Mouse (Mus musculus) MEL (cell line): ENCODE measurements at regions not wholly inside any gene's neighbourhood (a gene's known extent, or its start where the extent isn't known, plus 50 kb on each side); places are given as distances from the start of the nearest gene placed in this dataset.
A peak's percentile ranks its signal among the peaks of the same experiment; 100 is the strongest.

Experiments used
- DNase-seq: peaks from one replicate; pipeline ENCODE4 v3.0.0; 2011; ENCODE audit warnings: low read depth, low spot score
- H3K27ac ChIP-seq: 2 replicates; pipeline ENCODE4 v1.5.1; 2012; ENCODE audit warnings: low read depth, mild to moderate bottlenecking, control low read depth, low read length, moderate library complexity; ENCODE audit not compliant: control insufficient read depth
- H3K27me3 ChIP-seq, 2 experiments: fragments of 150-350 bp in 1 of 2; sonication (generic) in 1 of 2; 2 replicates each; pipeline ENCODE4 v1.6.1; 2012; ENCODE audit warnings: low read length in 2 of 2, mild to moderate bottlenecking in 2 of 2, improper control_type of control experiment in 1 of 2, moderate library complexity in 1 of 2; ENCODE audit not compliant: insufficient read depth in 2 of 2, control insufficient read depth in 1 of 2
- H3K36me3 ChIP-seq, 2 experiments: 2 replicates each; pipeline ENCODE4 v1.6.1; 2012 to 2014; ENCODE audit warnings: low read length in 2 of 2, improper control_type of control experiment in 1 of 2, inconsistent platforms in 1 of 2, mild to moderate bottlenecking in 1 of 2; ENCODE audit not compliant: insufficient read depth in 2 of 2, control insufficient read depth in 1 of 2
- H3K4me1 ChIP-seq, 2 experiments: fragments of 150-350 bp in 1 of 2; sonication (generic) in 1 of 2; 2 replicates each; pipeline ENCODE4 v1.6.1; 2012; ENCODE audit warnings: low read length in 2 of 2, improper control_type of control experiment in 1 of 2, mild to moderate bottlenecking in 1 of 2; ENCODE audit not compliant: insufficient read depth in 2 of 2, control insufficient read depth in 1 of 2
- H3K4me3 ChIP-seq, 2 experiments: fragments of 150-350 bp in 1 of 2; sonication (generic) in 1 of 2; 2 replicates each; pipeline ENCODE4 v1.5.1; 2012; ENCODE audit warnings: low read depth in 2 of 2, low read length in 2 of 2, mild to moderate bottlenecking in 2 of 2, moderate library complexity in 2 of 2, control low read depth in 1 of 2, improper control_type of control experiment in 1 of 2; ENCODE audit not compliant: control insufficient read depth in 1 of 2, insufficient read depth in 1 of 2
- H3K79me2 ChIP-seq: 2 replicates; pipeline ENCODE4 v1.6.1; 2012; ENCODE audit warnings: mild to moderate bottlenecking, low read length, moderate library complexity; ENCODE audit not compliant: control insufficient read depth, poor library complexity, insufficient read depth
- H3K9ac ChIP-seq: 2 replicates; pipeline ENCODE4 v1.6.1; 2012; ENCODE audit warnings: low read depth, mild to moderate bottlenecking, control low read depth, low read length, moderate library complexity; ENCODE audit not compliant: control insufficient read depth, poor library complexity, severe bottlenecking
- H3K9me3 ChIP-seq: fragments of 150-350 bp; sonication (generic); replicated peaks from 2 replicates; pipeline ENCODE4 v1.6.1; 2012; ENCODE audit warnings: mild to moderate bottlenecking, low read length, improper control_type of control experiment, moderate library complexity; ENCODE audit not compliant: insufficient read depth
- ETS1 ChIP-seq: IDR thresholded peaks from 2 replicates; pipeline ENCODE4 v1.6.1; 2012; ENCODE audit warnings: low read depth, mild to moderate bottlenecking, inconsistent platforms, low read length, improper control_type of control experiment, moderate library complexity
- GABPA ChIP-seq: IDR thresholded peaks from 2 replicates; pipeline ENCODE4 v1.6.1; 2012; ENCODE audit warnings: low read depth, mild to moderate bottlenecking, inconsistent platforms, low read length, improper control_type of control experiment, moderate library complexity
- HCFC1 ChIP-seq: IDR thresholded peaks from 2 replicates; pipeline ENCODE4 v1.6.1; 2012; ENCODE audit warnings: low read depth, mild to moderate bottlenecking, inconsistent platforms, low read length, improper control_type of control experiment, moderate library complexity
- KAT2A ChIP-seq: conservative IDR thresholded peaks from 2 replicates; pipeline ENCODE4 v1.6.1; 2012; ENCODE audit warnings: low read depth, low read length, improper control_type of control experiment, inconsistent platforms
- RAD21 ChIP-seq: IDR thresholded peaks from 2 replicates; pipeline ENCODE4 v1.6.1; 2011; ENCODE audit warnings: mild to moderate bottlenecking, low read depth, low read length, improper control_type of control experiment
- SIN3A ChIP-seq: IDR thresholded peaks from 2 replicates; pipeline ENCODE4 v1.6.1; 2012; ENCODE audit warnings: low read length, improper control_type of control experiment, inconsistent platforms
- TAL1 ChIP-seq: IDR thresholded peaks from 2 replicates; pipeline ENCODE4 v1.6.1; 2012; ENCODE audit warnings: mild to moderate bottlenecking, inconsistent platforms, low read length, moderate library complexity, mixed read lengths
- TBP ChIP-seq: IDR thresholded peaks from 2 replicates; pipeline ENCODE4 v1.8.0; 2011; ENCODE audit warnings: low read depth, low read length, improper control_type of control experiment
- TCF12 ChIP-seq: IDR thresholded peaks from 2 replicates; pipeline ENCODE4 v1.6.1; 2014; ENCODE audit warnings: low read depth, mild to moderate bottlenecking, inconsistent platforms, low read length, improper control_type of control experiment, moderate library complexity
- USF2 ChIP-seq, 2 experiments: IDR thresholded peaks; 2 replicates each; pipeline ENCODE4 v1.6.1; 2011 to 2012; ENCODE audit warnings: improper control_type of control experiment in 2 of 2, low read length in 2 of 2, borderline replicate concordance in 1 of 2, inconsistent platforms in 1 of 2, low read depth in 1 of 2, mild to moderate bottlenecking in 1 of 2; ENCODE audit not compliant: insufficient read depth in 1 of 2
- ZC3H11A ChIP-seq: IDR thresholded peaks from 2 replicates; pipeline ENCODE4 v1.6.1; 2012; ENCODE audit warnings: low read depth, mild to moderate bottlenecking, inconsistent platforms, low read length, improper control_type of control experiment
- ZKSCAN1 ChIP-seq: IDR thresholded peaks from 2 replicates; pipeline ENCODE4 v1.6.1; 2012; ENCODE audit warnings: low read depth, mild to moderate bottlenecking, inconsistent platforms, low read length, improper control_type of control experiment, moderate library complexity
- ZMIZ1 ChIP-seq: IDR thresholded peaks from 2 replicates; pipeline ENCODE4 v1.6.1; 2012; ENCODE audit warnings: low read depth, mild to moderate bottlenecking, inconsistent platforms, low read length, improper control_type of control experiment, moderate library complexity

DNA sequence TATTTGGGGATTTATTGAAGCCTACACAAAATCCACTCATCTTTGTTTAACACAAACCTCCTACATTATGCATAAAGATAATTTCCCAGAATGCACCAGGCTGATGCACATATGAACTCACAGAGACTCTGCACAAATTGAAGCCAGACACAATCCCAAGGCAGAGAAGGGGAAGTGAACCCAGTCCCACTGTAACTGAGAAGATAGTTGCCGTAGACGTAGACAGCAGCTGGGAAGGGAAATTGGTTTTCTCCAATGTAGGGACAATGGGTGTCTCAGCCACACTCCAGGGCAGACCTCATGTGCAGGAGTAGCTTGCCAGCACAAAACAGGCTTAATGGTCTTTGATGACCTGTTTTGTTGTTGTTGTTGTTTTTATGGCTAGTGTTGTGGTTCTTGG, 55.4 kb upstream of the Mycbp2 start:
- no peaks in the 10 kb centered on the region for H3K36me3 ChIP-seq
- H3K27me3 ChIP-seq, result no peaks in the 10 kb centered on the region
- no peaks in the 10 kb centered on the region for H3K9me3 ChIP-seq
- no peak overlapping the region for H3K9ac ChIP-seq
- H3K4me1 ChIP-seq, result no peaks in the 10 kb centered on the region
- H3K27ac ChIP-seq, result no peak overlapping the region
- TF ChIP-seq RAD21 (no peak), ZMIZ1 (no peak)
- TF ChIP-seq, all 39 proteins: peak for 0
- Histone ChIP-seq H3K79me2 (no peaks in the 10 kb centered on the region), H3K4me3 (no peak overlapping the region)
- DNase-seq, result peak; percentile 10

DNA sequence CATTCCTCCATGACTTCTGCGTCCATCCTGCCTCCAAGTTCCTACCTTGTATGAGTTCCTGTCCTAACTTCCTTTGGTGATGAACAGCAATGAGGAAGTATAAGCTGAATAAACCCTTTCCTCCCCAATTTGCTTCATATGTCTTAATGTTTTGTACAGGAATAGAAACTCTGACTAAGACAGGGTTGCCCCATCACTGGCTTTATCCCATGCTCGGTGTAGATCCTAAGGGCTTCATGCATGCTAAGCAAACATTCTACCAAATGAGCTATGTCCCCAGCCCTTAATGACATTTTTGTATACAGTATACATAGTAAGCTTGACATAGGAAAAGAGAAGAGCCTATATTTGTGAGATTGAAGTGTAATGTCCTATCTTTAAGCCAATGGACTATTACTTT, 54.7 kb upstream of the Mycbp2 start:
- TF ChIP-seq USF2 (IDR thresholded peaks at IDR 0.05; ENCODE audit: borderline replicate concordance in 1 of 2, insufficient read depth in 1 of 2, low read depth in 1 of 2, low read length in 2 of 2), result no peak
- TF ChIP-seq, all 39 proteins: peak for 0

DNA sequence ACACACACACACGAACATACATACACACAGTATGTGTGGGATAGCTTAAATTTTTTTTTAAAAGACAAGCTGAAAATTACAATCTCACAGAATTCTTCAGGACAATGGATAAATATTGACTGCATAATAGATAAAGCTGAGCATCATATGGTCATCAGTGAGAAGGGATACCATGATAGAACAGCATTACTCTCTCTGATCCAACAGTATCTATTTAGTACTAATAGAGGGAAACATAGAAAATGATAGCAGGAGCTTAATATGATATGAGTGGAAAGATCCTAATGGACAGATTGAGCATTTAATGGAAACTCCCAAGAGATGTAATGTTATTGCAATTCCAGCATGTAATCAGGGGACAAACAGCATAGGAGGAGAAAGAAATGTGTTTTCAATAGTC, 51.8 kb upstream of the Mycbp2 start:
- Histone ChIP-seq H3K9ac (no peak overlapping the region), H3K27ac (no peak overlapping the region), H3K4me3 (no peak overlapping the region), H3K27me3 (no peaks in the 10 kb centered on the region), H3K36me3 (no peaks in the 10 kb centered on the region), H3K9me3 (no peaks in the 10 kb centered on the region), H3K79me2 (no peaks in the 10 kb centered on the region), H3K4me1 (no peaks in the 10 kb centered on the region)
- no peak for DNase-seq
- TF ChIP-seq ETS1, result no peak
- no peak for TF ChIP-seq KAT2A
- TF ChIP-seq TCF12, result no peak
- TF ChIP-seq SIN3A, result no peak
- no peak for TF ChIP-seq GABPA
- TF ChIP-seq HCFC1, result no peak
- TF ChIP-seq TAL1, result no peak
- no peak for TF ChIP-seq ZKSCAN1
- no peak for TF ChIP-seq TBP
- TF ChIP-seq ZC3H11A, result no peak
- TF ChIP-seq, all 39 proteins: peak for 0

More for the DNA sequence above, 54.7 kb upstream of the Mycbp2 start:
- Histone ChIP-seq H3K36me3 (no peaks in the 10 kb centered on the region), H3K4me1 (no peaks in the 10 kb centered on the region), H3K27ac (no peak overlapping the region), H3K79me2 (no peaks in the 10 kb centered on the region), H3K27me3 (no peaks in the 10 kb centered on the region), H3K9me3 (no peaks in the 10 kb centered on the region), H3K4me3 (no peak overlapping the region), H3K9ac (no peak overlapping the region)
- DNase-seq, result no peak
